ENCODE assay signal across 10 mouse cellular contexts in the genomic region with DNA sequence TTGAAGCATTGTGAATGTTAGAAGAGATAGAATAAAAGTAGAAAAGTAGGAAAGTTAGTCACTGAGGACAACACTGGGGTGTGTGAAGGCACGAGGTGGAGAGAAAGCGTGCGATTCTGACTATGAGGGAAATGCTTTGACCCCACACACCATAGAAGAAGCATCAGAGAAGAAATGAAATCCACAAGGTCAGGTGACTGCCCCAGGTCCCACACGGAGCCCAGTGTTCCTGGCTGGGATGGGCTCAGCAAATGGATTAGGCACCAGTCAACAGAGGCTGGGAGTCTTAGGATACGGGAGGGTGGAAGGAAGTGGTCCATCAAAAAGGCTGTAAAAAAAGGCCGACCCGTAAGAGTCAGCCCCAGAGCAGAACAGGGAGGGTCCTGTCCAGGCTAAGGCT. TPM values are rescaled to one million over a fixed set of nuclear protein-coding genes. Genes with fewer than 3 reads are reported as not detected.
A peak's percentile ranks its signal among the peaks of the same experiment; 100 is the strongest.
DNase-seq lines count a peak whose midpoint lies in the region; ATAC-seq and TF ChIP-seq lines count a peak whose summit lies in the region.
"Had no signal": no experiment of that assay in that cellular context is flagged by ENCODE, and none has a peak within 500 bp of the region (broad histone marks: within the 10 kb centered on the region; RNA-seq: fewer than 3 reads in every experiment).

No protein-coding gene starts in this region.

- H3K4me2 ChIP-seq in kidney, embryonic 16.5 days (replicated peaks; ENCODE audit: low read depth, low read length): no peak overlapping the region
- no peak overlapping the region for H3K4me2 ChIP-seq in midbrain, embryonic 16.5 days (ENCODE audit: low read length)
- no peak overlapping the region for H3K4me2 ChIP-seq in midbrain, embryonic 14.5 days (ENCODE audit: low read length)
- H3K4me2 ChIP-seq in forebrain, embryonic 11.5 days (ENCODE audit: low read depth, low read length, severe bottlenecking): no peak overlapping the region

- peak overlapping the region; percentile 15 for H3K4me3 ChIP-seq in gastrocnemius, adult 2 months
- H3K4me3 ChIP-seq in kidney, embryonic 16.5 days (ENCODE audit: low read length): no peak overlapping the region
- no peak overlapping the region for H3K4me3 ChIP-seq in midbrain, embryonic 16.5 days (ENCODE audit: low read depth, low read length)
- no peak overlapping the region for H3K4me3 ChIP-seq in midbrain, embryonic 14.5 days (replicated peaks; ENCODE audit: low read depth, low read length)
- no peak overlapping the region for H3K4me3 ChIP-seq in forebrain, embryonic 11.5 days (ENCODE audit: low read depth, low read length)

- no peaks in the 10 kb centered on the region for H3K36me3 ChIP-seq in kidney, embryonic 16.5 days (ENCODE audit: insufficient read depth, low read length)
- H3K36me3 ChIP-seq in midbrain, embryonic 16.5 days (ENCODE audit: control insufficient read depth, insufficient read depth, low read length): no peaks in the 10 kb centered on the region
- H3K36me3 ChIP-seq in midbrain, embryonic 14.5 days (ENCODE audit: control insufficient read depth, insufficient read depth, low read length): peaks cover 4% of the 10 kb centered on the region; the same call in 1 of the 2 replicates
- H3K36me3 ChIP-seq in splenic B cell, adult 2 months (ENCODE audit: control insufficient read depth, insufficient read depth, low read length, poor library complexity, severe bottlenecking): no peaks in the 10 kb centered on the region; the same call in none of the 2 replicates
- no peaks in the 10 kb centered on the region for H3K36me3 ChIP-seq in forebrain, embryonic 11.5 days (ENCODE audit: control insufficient read depth, insufficient read depth, low read length)

- H3K4me1 ChIP-seq in kidney, embryonic 16.5 days (ENCODE audit: insufficient read depth, low read length): peaks cover 11% of the 10 kb centered on the region; the same call in 1 of the 2 replicates
- H3K4me1 ChIP-seq in midbrain, embryonic 16.5 days (ENCODE audit: control insufficient read depth, insufficient read depth, low read length): no peaks in the 10 kb centered on the region
- H3K4me1 ChIP-seq in midbrain, embryonic 14.5 days (ENCODE audit: control insufficient read depth, insufficient read depth, low read length): no peaks in the 10 kb centered on the region
- H3K4me1 ChIP-seq in forebrain, embryonic 11.5 days (replicated peaks; ENCODE audit: control insufficient read depth, insufficient read depth, low read length): no peaks in the 10 kb centered on the region

- no peak for TF ChIP-seq CTCF in gastrocnemius, adult 2 months (IDR thresholded peaks at IDR 0.05)

- intact Hi-C loops in gastrocnemius, adult 2 months (cut with DNase I): loop anchor here (2.0 kb wide), 1 partner anchor 16 kb away; no protein-coding TSS in a partner anchor

- ATAC-seq in kidney, embryonic 16.5 days (ENCODE audit: low FRiP score, low TSS enrichment): 0 out of 2 replicates have a peak, but pooled peaks have one; percentile 9
- no peak for ATAC-seq in midbrain, embryonic 16.5 days
- ATAC-seq in midbrain, embryonic 14.5 days (ENCODE audit: low FRiP score, low TSS enrichment): no peak
- ATAC-seq in forebrain, embryonic 11.5 days (replicated peaks; ENCODE audit: low FRiP score): no peak

- 59% methylated on average over 7 of the region's 7 CpGs for WGBS in kidney, embryonic 16.5 days
- 90% methylated on average over 7 of the region's 7 CpGs for WGBS in midbrain, embryonic 16.5 days
- WGBS in midbrain, embryonic 14.5 days: 87% methylated on average over 7 of the region's 7 CpGs
- 93% methylated on average over 7 of the region's 7 CpGs for WGBS in forebrain, embryonic 11.5 days

- peak overlapping the region; percentile 67 for H3K27ac ChIP-seq in gastrocnemius, adult 2 months
- H3K27ac ChIP-seq in kidney, embryonic 16.5 days (ENCODE audit: low read length): peak overlapping the region; percentile 49
- H3K27ac ChIP-seq in midbrain, embryonic 16.5 days (ENCODE audit: low read length): 0 out of 2 replicates have a peak overlapping the region, but pooled peaks have one; percentile 14
- H3K27ac ChIP-seq in midbrain, embryonic 14.5 days (replicated peaks; ENCODE audit: low read depth, low read length): no peak overlapping the region
- no peak overlapping the region for H3K27ac ChIP-seq in forebrain, embryonic 11.5 days (ENCODE audit: low read depth, low read length)
- H3K27ac ChIP-seq: liver, embryonic 14.5 days had no signal

- no peaks in the 10 kb centered on the region for H3K9me3 ChIP-seq in kidney, embryonic 16.5 days (ENCODE audit: low read length)
- no peaks in the 10 kb centered on the region for H3K9me3 ChIP-seq in midbrain, embryonic 16.5 days (replicated peaks; ENCODE audit: control insufficient read depth, low read length, poor library complexity, severe bottlenecking)
- H3K9me3 ChIP-seq in midbrain, embryonic 14.5 days (ENCODE audit: control insufficient read depth, low read length): no peaks in the 10 kb centered on the region
- H3K9me3 ChIP-seq in forebrain, embryonic 11.5 days (ENCODE audit: control insufficient read depth, low read length): no peaks in the 10 kb centered on the region

- H3K27me3 ChIP-seq in kidney, embryonic 16.5 days (ENCODE audit: insufficient read depth, low read length): no peaks in the 10 kb centered on the region
- no peaks in the 10 kb centered on the region for H3K27me3 ChIP-seq in midbrain, embryonic 16.5 days (ENCODE audit: control insufficient read depth, insufficient read depth, low read depth, low read length)
- H3K27me3 ChIP-seq in midbrain, embryonic 14.5 days (ENCODE audit: control insufficient read depth, insufficient read depth, low read length): no peaks in the 10 kb centered on the region
- no peaks in the 10 kb centered on the region for H3K27me3 ChIP-seq in splenic B cell, adult 2 months (ENCODE audit: control insufficient read depth, insufficient read depth, low read length, poor library complexity, severe bottlenecking)
- H3K27me3 ChIP-seq in forebrain, embryonic 11.5 days (ENCODE audit: control insufficient read depth, insufficient read depth, low read length): no peaks in the 10 kb centered on the region

- no peak for DNase-seq in gastrocnemius, adult 2 months
- DNase-seq in gastrocnemius, postnatal 4 days (ENCODE audit: low spot score in 2 of 2): no peak
- DNase-seq in kidney, postnatal 4 days: no peak
- no peak for DNase-seq in midbrain, embryonic 14.5 days
- DNase-seq in splenic B cell, adult 2 months (ENCODE audit: low read depth, low spot score): peak; percentile 30
- no peak for DNase-seq in forebrain, embryonic 11.5 days (ENCODE audit: low spot score)
- DNase-seq: cerebellum, adult 8-10 months had no signal

- no peak overlapping the region for H3K9ac ChIP-seq in kidney, embryonic 16.5 days (replicated peaks; ENCODE audit: low read length)
- no peak overlapping the region for H3K9ac ChIP-seq in midbrain, embryonic 16.5 days (ENCODE audit: low read depth, low read length)
- no peak overlapping the region for H3K9ac ChIP-seq in midbrain, embryonic 14.5 days (replicated peaks; ENCODE audit: low read length)
- H3K9ac ChIP-seq in forebrain, embryonic 11.5 days (ENCODE audit: low read length): no peak overlapping the region
- H3K9ac ChIP-seq: liver, embryonic 14.5 days had no signal

RNA-seq across cellular contexts. Expression of a gene that starts 9.6 kb away (rescaled TPM):
- total RNA-seq in gastrocnemius, adult 2 months (2021): 1 to 10 TPM; 3.5 to 6.8 TPM
- 10 to 100 TPM; 31.6 to 32.5 TPM for total RNA-seq in gastrocnemius, postnatal 4 days (2021)
- 8.1 and 9.1 TPM in 2 replicates for polyA plus RNA-seq in kidney, embryonic 16.5 days (2015; fragmentation: Nextera tagmentation; extraction: Ambion mirVana)
- 24.2 and 28.9 TPM in 2 replicates for polyA plus RNA-seq in midbrain, embryonic 16.5 days (2015; fragmentation: Nextera tagmentation; extraction: Ambion mirVana)
- polyA plus RNA-seq in midbrain, embryonic 14.5 days (2014; fragmentation: Nextera tagmentation; extraction: Ambion mirVana): 19.9 and 32.6 TPM in 2 replicates
- polyA plus RNA-seq in forebrain, embryonic 11.5 days (2014; fragmentation: Nextera tagmentation; extraction: Ambion mirVana): 35.3 and 36.3 TPM in 2 replicates

Comparison
In these comparisons a context has a peak if more than half of its experiments do, and no peak if none do; other contexts are left out.
1. H3K27ac ChIP-seq: peak in gastrocnemius, adult 2 months (single experiment), kidney, embryonic 16.5 days (single experiment) and midbrain, embryonic 16.5 days (single experiment); none in midbrain, embryonic 14.5 days (single experiment) and forebrain, embryonic 11.5 days (single experiment).